Mouse (Mus musculus): ENCODE measurements at regions not wholly inside any gene's neighbourhood (a gene's known extent, or its start where the extent isn't known, plus 50 kb on each side); places are given as distances from the start of the nearest gene placed in this dataset.
A peak's percentile ranks its signal among the peaks of the same experiment; 100 is the strongest.

DNA sequence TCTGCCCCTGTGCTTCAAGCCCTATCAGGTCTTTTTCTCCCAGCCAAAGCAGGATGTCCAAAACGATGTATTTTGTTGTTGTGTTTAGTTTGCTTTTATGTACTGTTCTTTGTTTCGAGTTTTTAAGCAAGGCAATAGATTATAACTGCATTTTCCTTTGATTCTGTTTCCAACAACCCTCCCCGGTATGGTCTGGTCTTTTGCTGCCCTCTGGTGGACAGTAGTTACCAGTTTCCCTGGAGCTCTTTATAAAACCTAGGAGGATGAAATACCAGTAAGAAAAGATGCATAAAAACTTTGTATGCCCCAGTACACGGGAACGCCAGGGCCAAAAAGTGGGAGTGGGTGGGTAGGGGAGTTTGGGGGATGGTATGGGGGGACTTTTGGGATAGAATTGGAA, 73.9 kb upstream of the Itm2a start:
- peak; percentile 77 for DNase-seq (ENCODE audit: low spot score)

DNA sequence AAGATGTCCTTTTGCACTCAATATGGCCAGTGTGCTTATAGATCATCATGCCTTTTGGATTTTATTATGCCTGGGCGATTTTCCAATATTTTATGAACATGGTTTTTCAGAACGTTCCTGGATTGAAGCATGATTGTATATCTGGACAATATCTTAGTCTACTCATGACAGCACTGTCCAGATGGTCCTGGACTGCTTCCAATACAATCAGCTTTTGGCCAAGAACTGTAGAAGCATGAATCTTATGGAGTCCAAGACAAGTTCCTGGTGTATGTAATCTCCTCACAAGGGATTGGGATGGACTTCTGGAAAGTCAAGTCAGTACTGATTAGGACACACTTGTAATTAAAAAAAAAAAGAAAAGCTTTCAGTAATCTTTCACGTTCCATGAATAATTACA, 66.1 kb upstream of the Itm2a start:
- DNase-seq (ENCODE audit: low spot score), result no peak

Measured in embryo, embryonic 10.5 days (tissue).